Mouse (Mus musculus) myocyte (in vitro differentiated cells): ENCODE measurements at regions not wholly inside any gene's neighbourhood (a gene's known extent, or its start where the extent isn't known, plus 50 kb on each side); places are given as distances from the start of the nearest gene placed in this dataset.

Source experiments
- H3K27me3 ChIP-seq: one replicate; pipeline ENCODE4 v1.6.1; 2011; ENCODE audit not compliant: control insufficient read depth, insufficient read depth, insufficient read length
- H3K36me3 ChIP-seq: one replicate; pipeline ENCODE4 v1.6.1; 2011; ENCODE audit not compliant: control insufficient read depth, insufficient read depth
- H3K4me2 ChIP-seq: one replicate; pipeline ENCODE4 v1.6.1; 2011; ENCODE audit warnings: low read depth, control low read depth
- H3K4me3 ChIP-seq: one replicate; pipeline ENCODE4 v1.5.1; 2011; ENCODE audit warnings: mild to moderate bottlenecking, control low read depth, moderate library complexity
- H3K79me2 ChIP-seq: one replicate; pipeline ENCODE4 v1.6.1; 2011; ENCODE audit not compliant: control insufficient read depth, insufficient read depth
- H3ac ChIP-seq: one replicate; pipeline ENCODE4 v1.6.1; 2011; ENCODE audit not compliant: control insufficient read depth, insufficient read length
- CEBPB ChIP-seq: IDR thresholded peaks from 2 replicates; pipeline ENCODE4 v1.6.1; 2011; ENCODE audit warnings: mild to moderate bottlenecking, moderate library complexity; ENCODE audit not compliant: poor library complexity, insufficient read depth, severe bottlenecking
- E2F4 ChIP-seq: IDR thresholded peaks from one replicate; pipeline ENCODE4 v1.6.1; 2011; ENCODE audit warnings: mild to moderate bottlenecking, control low read depth, moderate library complexity; ENCODE audit not compliant: insufficient read depth
- MAX ChIP-seq: IDR thresholded peaks from one replicate; pipeline ENCODE4 v1.6.1; 2011; ENCODE audit warnings: low read depth, mild to moderate bottlenecking, control low read depth
- MYOD1 ChIP-seq, 3 experiments: IDR thresholded peaks; one replicate each; pipeline ENCODE4 v1.6.1; 2011; ENCODE audit warnings: control low read depth in 2 of 3, low read depth in 2 of 3, mild to moderate bottlenecking in 2 of 3, moderate library complexity in 1 of 3; ENCODE audit not compliant: insufficient read length in 2 of 3, control insufficient read depth in 1 of 3
- MYOG ChIP-seq, 3 experiments: IDR thresholded peaks; one replicate each; pipeline ENCODE4 v1.6.1; 2011; ENCODE audit warnings: control low read depth in 2 of 3, low read depth in 2 of 3, mild to moderate bottlenecking in 2 of 3; ENCODE audit not compliant: insufficient read length in 2 of 3, control insufficient read depth in 1 of 3, insufficient read depth in 1 of 3
- POLR2A ChIP-seq: IDR thresholded peaks from one replicate; pipeline ENCODE4 v1.6.1; 2011; ENCODE audit warnings: low read depth, mild to moderate bottlenecking, control low read depth, moderate library complexity; ENCODE audit not compliant: insufficient read length
- POLR2AphosphoS2 ChIP-seq: IDR thresholded peaks from one replicate; pipeline ENCODE4 v1.6.1; 2011; ENCODE audit warnings: low read depth, control low read depth; ENCODE audit not compliant: insufficient read length
- REST ChIP-seq: IDR thresholded peaks from one replicate; pipeline ENCODE4 v1.6.1; 2011; ENCODE audit warnings: mild to moderate bottlenecking, control low read depth, moderate library complexity; ENCODE audit not compliant: insufficient read depth, insufficient read length
- SRF ChIP-seq: IDR thresholded peaks from one replicate; pipeline ENCODE4 v1.6.1; 2011; ENCODE audit warnings: low read depth; ENCODE audit not compliant: control insufficient read depth, insufficient read length
- TCF12 ChIP-seq: IDR thresholded peaks from one replicate; pipeline ENCODE4 v1.6.1; 2011; ENCODE audit warnings: mild to moderate bottlenecking, control low read depth; ENCODE audit not compliant: poor library complexity, insufficient read depth, severe bottlenecking
- TCF3 ChIP-seq: IDR thresholded peaks from one replicate; pipeline ENCODE4 v1.6.1; 2011; ENCODE audit warnings: low read depth, control low read depth; ENCODE audit not compliant: insufficient read length
- USF1 ChIP-seq: IDR thresholded peaks from one replicate; pipeline ENCODE4 v1.6.1; 2011; ENCODE audit warnings: low read depth, mild to moderate bottlenecking, control low read depth, moderate library complexity

DNA sequence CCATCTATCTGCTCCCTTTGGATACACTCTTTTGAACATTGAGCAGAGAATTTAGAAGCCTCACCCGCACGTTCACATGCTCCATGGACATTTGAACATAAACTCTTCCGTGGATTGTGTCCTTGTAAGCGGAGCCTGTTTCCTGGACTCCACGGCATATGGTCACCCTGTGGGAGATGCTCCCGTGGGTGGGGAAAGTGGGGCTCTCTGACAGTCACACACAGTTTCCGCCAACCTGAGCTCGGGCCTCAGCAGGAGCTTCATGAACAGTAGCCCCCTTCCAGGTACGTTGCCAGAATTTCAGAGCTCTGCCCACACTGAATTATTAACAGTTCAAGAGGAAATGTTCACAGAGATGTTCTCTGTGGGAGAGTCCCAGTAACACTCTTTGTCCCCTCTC is 231.1 kb upstream of the Emcn start:
- H3K4me3 ChIP-seq: no peak overlapping the region
- no peak for TF ChIP-seq MAX
- H3ac ChIP-seq: no peak overlapping the region
- no peak overlapping the region for H3K4me2 ChIP-seq
- no peaks in the 10 kb centered on the region for H3K36me3 ChIP-seq
- no peaks in the 10 kb centered on the region for H3K79me2 ChIP-seq
- no peaks in the 10 kb centered on the region for H3K27me3 ChIP-seq

DNA sequence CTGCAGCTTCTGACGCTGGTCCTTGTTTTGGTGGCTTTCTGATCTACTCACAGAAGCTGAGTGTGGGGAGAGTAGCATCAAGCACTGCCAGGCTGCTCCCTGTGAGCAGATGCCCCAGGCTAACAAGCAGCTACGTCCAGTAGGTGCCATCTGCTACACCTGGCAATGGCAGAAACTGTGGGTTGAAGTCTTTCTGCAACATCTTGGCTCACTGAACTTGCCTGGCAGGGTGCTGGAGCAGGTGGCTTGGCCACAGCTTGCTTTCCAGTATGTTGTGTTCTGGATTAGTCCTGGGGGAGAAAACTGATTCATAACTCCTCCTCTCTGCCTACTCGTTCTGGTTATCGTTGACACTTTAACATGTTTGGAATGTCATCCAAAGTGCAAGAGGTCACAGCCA is 230.4 kb upstream of the Emcn start:
- Histone ChIP-seq H3K4me3 (no peak overlapping the region), H3ac (no peak overlapping the region), H3K36me3 (no peaks in the 10 kb centered on the region), H3K27me3 (no peaks in the 10 kb centered on the region), H3K4me2 (no peak overlapping the region), H3K79me2 (no peaks in the 10 kb centered on the region)
- TF ChIP-seq MYOD1 (IDR thresholded peaks at IDR 0.05; ENCODE audit: control insufficient read depth in 1 of 3, insufficient read length in 2 of 3, low read depth in 2 of 3) (peak in 2 of 3 experiments; percentile 33 to 49), POLR2A (no peak), REST (no peak)

DNA sequence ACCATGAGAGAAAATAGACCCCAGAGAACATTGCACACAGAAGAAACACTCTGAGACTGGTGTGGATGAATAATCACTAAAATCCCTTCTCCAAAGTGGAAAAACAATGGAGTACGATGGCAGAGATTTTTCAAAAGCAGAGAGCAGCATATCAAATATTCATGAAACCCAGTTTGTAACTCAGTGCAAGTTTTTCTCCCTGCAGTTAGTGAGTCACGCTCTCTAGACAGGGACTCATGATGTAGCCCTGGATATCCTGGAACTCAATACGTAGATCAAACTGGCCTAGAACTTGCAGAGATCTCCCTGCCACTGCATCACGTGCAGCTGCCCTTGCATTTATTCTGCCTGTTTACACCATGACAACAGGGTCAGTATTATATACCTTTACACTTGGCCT is 210.9 kb upstream of the Emcn start:
- Histone ChIP-seq H3K36me3 (no peaks in the 10 kb centered on the region), H3K79me2 (no peaks in the 10 kb centered on the region), H3K4me3 (no peak overlapping the region), H3K27me3 (no peaks in the 10 kb centered on the region), H3ac (no peak overlapping the region), H3K4me2 (no peak overlapping the region)
- TF ChIP-seq POLR2A: no peak
- TF ChIP-seq E2F4: no peak
- TF ChIP-seq MAX: no peak
- no peak for TF ChIP-seq REST
- no peak for TF ChIP-seq MYOD1 (IDR thresholded peaks at IDR 0.05; ENCODE audit: control insufficient read depth in 1 of 3, insufficient read length in 2 of 3, low read depth in 2 of 3)
- no peak for TF ChIP-seq TCF3
- no peak for TF ChIP-seq CEBPB
- TF ChIP-seq TCF12: no peak
- TF ChIP-seq SRF: no peak
- no peak for TF ChIP-seq MYOG (IDR thresholded peaks at IDR 0.05; ENCODE audit: control insufficient read depth in 1 of 3, insufficient read depth in 1 of 3, insufficient read length in 2 of 3, low read depth in 2 of 3)
- no peak for TF ChIP-seq POLR2AphosphoS2
- no peak for TF ChIP-seq USF1

DNA sequence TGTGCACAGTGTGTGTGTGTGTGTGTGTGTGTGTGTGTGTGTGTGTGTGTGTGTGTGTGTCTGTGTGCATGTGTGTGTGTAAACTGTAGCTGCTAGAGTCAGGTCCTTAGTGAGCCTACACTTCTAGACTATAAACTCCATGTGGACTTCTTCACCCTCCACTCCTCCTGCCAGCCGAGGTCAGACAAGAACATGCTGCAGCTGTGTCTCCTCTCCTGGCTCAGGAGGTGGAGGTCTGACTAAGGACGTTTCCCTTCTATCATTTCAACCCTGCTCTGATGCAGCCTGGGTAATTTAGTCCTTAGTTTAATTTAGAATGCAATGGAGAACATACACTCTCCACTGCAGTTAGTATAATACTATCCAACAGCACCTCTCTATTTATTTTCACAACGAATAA is 198.8 kb upstream of the Emcn start:
- Histone ChIP-seq H3ac (no peak overlapping the region), H3K79me2 (no peaks in the 10 kb centered on the region), H3K4me2 (no peak overlapping the region), H3K4me3 (no peak overlapping the region), H3K36me3 (no peaks in the 10 kb centered on the region), H3K27me3 (no peaks in the 10 kb centered on the region)
- TF ChIP-seq TCF3 (no peak), REST (no peak), POLR2AphosphoS2 (no peak), MYOG (IDR thresholded peaks at IDR 0.05; ENCODE audit: control insufficient read depth in 1 of 3, insufficient read depth in 1 of 3, insufficient read length in 2 of 3, low read depth in 2 of 3) (no peak), SRF (no peak)

DNA sequence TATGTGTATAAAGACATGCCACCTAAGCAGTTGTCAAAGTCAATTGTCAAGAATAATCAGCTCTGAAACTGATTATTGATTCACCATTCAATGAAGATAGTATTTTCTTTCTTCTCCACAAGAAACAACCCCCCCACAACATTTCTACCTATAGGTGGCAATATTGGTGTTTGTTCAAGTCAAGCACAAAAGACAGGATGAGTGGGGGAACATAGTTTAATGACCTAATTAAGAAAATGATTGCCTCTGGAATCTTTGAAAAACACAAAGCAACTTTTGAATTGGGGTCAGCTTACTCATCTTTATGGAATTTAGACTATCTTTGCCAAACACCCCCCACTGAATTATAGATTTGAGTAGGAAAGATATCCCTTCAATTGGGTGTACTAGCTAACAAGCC is 194.8 kb upstream of the Emcn start:
- TF ChIP-seq TCF3: no peak
- no peak for TF ChIP-seq MAX
- TF ChIP-seq MYOG (IDR thresholded peaks at IDR 0.05; ENCODE audit: control insufficient read depth in 1 of 3, insufficient read depth in 1 of 3, insufficient read length in 2 of 3, low read depth in 2 of 3): no peak
- no peak for TF ChIP-seq POLR2AphosphoS2
- TF ChIP-seq CEBPB: no peak
- Histone ChIP-seq H3K4me2 (no peak overlapping the region), H3K27me3 (no peaks in the 10 kb centered on the region), H3K36me3 (no peaks in the 10 kb centered on the region), H3ac (no peak overlapping the region), H3K4me3 (no peak overlapping the region), H3K79me2 (no peaks in the 10 kb centered on the region)

DNA sequence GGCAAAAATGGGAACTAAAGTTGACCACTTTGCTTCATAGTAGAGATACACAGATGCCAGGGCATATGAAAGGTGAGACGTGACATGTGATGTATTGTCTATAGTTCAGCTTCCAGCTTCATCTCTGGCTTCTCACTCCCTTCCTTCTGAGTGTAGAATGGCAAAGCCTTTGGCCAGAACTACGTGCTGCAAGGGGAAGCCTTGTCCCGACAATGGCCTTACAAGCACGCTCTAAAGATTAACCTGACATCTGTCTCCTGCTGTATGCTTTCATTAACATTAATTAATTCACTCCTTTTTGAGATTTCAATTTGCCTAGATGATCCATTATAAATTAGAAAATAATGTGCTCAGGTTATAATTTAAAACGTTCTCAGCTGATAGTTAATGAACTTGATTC is 193.5 kb upstream of the Emcn start:
- Histone ChIP-seq H3K4me2 (no peak overlapping the region), H3K27me3 (no peaks in the 10 kb centered on the region), H3ac (no peak overlapping the region), H3K79me2 (no peaks in the 10 kb centered on the region), H3K4me3 (no peak overlapping the region), H3K36me3 (no peaks in the 10 kb centered on the region)
- TF ChIP-seq REST: no peak
- no peak for TF ChIP-seq TCF12
- no peak for TF ChIP-seq MYOG (IDR thresholded peaks at IDR 0.05; ENCODE audit: control insufficient read depth in 1 of 3, insufficient read depth in 1 of 3, insufficient read length in 2 of 3, low read depth in 2 of 3)
- no peak for TF ChIP-seq E2F4
- no peak for TF ChIP-seq USF1
- TF ChIP-seq SRF: no peak
- no peak for TF ChIP-seq MAX
- no peak for TF ChIP-seq POLR2AphosphoS2
- no peak for TF ChIP-seq POLR2A
- no peak for TF ChIP-seq TCF3
- no peak for TF ChIP-seq MYOD1 (IDR thresholded peaks at IDR 0.05; ENCODE audit: control insufficient read depth in 1 of 3, insufficient read length in 2 of 3, low read depth in 2 of 3)
- TF ChIP-seq CEBPB: no peak
